Mouse (Mus musculus): ENCODE results near the gene Relch. TPM values are rescaled to one million over a fixed set of nuclear protein-coding genes. Genes with fewer than 3 reads are reported as not detected.
A peak's percentile ranks its signal among the peaks of the same experiment; 100 is the strongest.

Gene Relch
- polyA plus RNA-seq, 1 experiment: 7.3 TPM

DNA sequence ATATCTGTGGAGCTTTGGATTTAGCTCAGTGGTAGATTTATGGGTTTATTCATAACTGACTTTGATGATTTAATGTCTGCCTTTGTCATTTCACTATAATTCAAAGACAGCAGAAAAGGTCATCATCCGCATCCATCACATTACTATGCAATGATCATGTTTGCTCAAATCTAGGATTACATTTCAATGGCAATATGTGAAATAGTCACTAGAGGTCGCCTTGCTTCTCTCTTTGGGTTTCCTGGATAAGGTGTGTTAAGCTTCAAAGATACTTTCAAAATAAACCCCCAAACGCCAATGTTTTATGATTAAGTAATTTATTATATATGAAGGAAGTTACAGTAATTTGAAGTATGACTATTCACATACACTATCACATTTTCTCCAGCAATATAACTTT, 3.6 kb upstream of the Relch start:
- H3K27me3 ChIP-seq (ENCODE audit: control insufficient read depth, insufficient read depth, insufficient read length): no peaks in the 10 kb centered on the region

GRCm38 (mm10) chr1:105662820-105663170, 866 bp upstream of the Relch start:
- no peaks in the 10 kb centered on the region for H3K36me3 ChIP-seq (ENCODE audit: control insufficient read depth, insufficient read depth)
- H3ac ChIP-seq (ENCODE audit: control insufficient read depth, insufficient read length, low read depth): peak overlapping the region; percentile 83
- H3K27me3 ChIP-seq (ENCODE audit: control insufficient read depth, insufficient read depth, insufficient read length): no peaks in the 10 kb centered on the region
- H3K79me3 ChIP-seq (ENCODE audit: low read depth): peaks cover 47% of the 10 kb centered on the region
- peaks cover 59% of the 10 kb centered on the region for H3K79me2 ChIP-seq (ENCODE audit: control insufficient read depth, insufficient read depth)
- no peak for TF ChIP-seq FOSL1 (IDR thresholded peaks at IDR 0.05; ENCODE audit: insufficient read depth, low read length, poor library complexity, severe bottlenecking)
- TF ChIP-seq USF1 (IDR thresholded peaks at IDR 0.05; ENCODE audit: low read depth): no peak
- TF ChIP-seq MYOD1 (IDR thresholded peaks at IDR 0.05; ENCODE audit: control insufficient read depth, insufficient read length, low read depth): no peak
- no peak for TF ChIP-seq MYOG (IDR thresholded peaks at IDR 0.05; ENCODE audit: control insufficient read depth, extremely low read depth, insufficient read length)
- TF ChIP-seq MAX (IDR thresholded peaks at IDR 0.05): no peak
- no peak for TF ChIP-seq CEBPB (IDR thresholded peaks at IDR 0.05; ENCODE audit: low read depth)
- TF ChIP-seq CTCF (IDR thresholded peaks at IDR 0.05; ENCODE audit: control insufficient read depth, insufficient read depth, insufficient read length): no peak
- peak overlapping the region; percentile 90 for H3K4me3 ChIP-seq (ENCODE audit: insufficient read depth, poor library complexity, severe bottlenecking)

More for the DNA sequence above, 3.6 kb upstream of the Relch start:
- Histone ChIP-seq H3K79me3 (ENCODE audit: low read depth) (peaks cover 25% of the 10 kb centered on the region), H3ac (ENCODE audit: control insufficient read depth, insufficient read length, low read depth) (no peak overlapping the region), H3K36me3 (ENCODE audit: control insufficient read depth, insufficient read depth) (peaks cover 22% of the 10 kb centered on the region), H3K79me2 (ENCODE audit: control insufficient read depth, insufficient read depth) (peaks cover 32% of the 10 kb centered on the region), H3K4me3 (ENCODE audit: insufficient read depth, poor library complexity, severe bottlenecking) (no peak overlapping the region)
- TF ChIP-seq FOSL1 (IDR thresholded peaks at IDR 0.05; ENCODE audit: insufficient read depth, low read length, poor library complexity, severe bottlenecking) (no peak), USF1 (IDR thresholded peaks at IDR 0.05; ENCODE audit: low read depth) (no peak), CTCF (IDR thresholded peaks at IDR 0.05; ENCODE audit: control insufficient read depth, insufficient read depth, insufficient read length) (no peak), MYOD1 (IDR thresholded peaks at IDR 0.05; ENCODE audit: control insufficient read depth, insufficient read length, low read depth) (no peak), CEBPB (IDR thresholded peaks at IDR 0.05; ENCODE audit: low read depth) (no peak), MYOG (IDR thresholded peaks at IDR 0.05; ENCODE audit: control insufficient read depth, extremely low read depth, insufficient read length) (no peak), MAX (IDR thresholded peaks at IDR 0.05) (no peak)

DNA sequence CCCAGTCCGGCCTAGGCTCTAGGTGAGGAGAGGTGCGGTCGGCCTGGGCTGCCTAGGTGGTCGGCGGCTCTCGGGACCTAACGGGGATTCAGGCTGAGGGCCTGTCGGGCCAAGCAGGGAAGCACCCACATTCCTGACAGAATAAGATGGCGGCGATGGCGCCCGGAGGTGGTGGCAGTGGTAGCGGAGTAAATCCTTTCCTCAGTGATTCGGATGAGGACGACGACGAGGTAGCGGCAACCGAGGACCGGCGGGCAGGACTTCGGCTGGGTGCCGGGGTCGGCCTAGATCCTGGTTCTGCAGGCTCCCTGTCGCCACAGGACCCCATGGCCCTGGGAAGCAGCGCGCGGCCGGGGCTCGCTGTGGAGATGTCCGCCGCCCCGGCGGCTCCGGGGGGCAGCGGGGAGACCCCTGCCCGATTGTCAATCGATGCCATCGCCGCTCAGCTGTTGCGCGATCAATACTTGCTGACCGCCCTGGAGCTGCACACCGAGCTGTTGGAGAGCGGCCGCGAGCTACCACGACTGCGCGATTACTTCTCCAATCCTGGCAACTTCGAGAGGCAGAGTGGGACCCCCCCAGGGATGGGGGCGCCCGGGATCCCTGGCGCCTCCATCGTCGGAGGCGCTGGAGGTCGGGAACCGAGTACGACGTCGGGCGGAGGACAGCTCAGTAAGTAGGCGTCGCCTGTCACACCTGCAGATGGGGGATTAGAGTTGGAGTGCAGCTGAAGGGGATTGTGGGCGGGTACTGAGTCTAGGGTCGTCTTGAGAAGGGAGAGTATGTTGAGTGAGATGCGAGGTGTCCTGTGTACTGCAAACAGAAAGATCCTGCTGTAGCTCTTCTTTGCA, 526 bp downstream of the Relch start:
- TF ChIP-seq CTCF (IDR thresholded peaks at IDR 0.05; ENCODE audit: control insufficient read depth, insufficient read depth, insufficient read length) (no peak), USF1 (IDR thresholded peaks at IDR 0.05; ENCODE audit: low read depth) (no peak), MYOG (IDR thresholded peaks at IDR 0.05; ENCODE audit: control insufficient read depth, extremely low read depth, insufficient read length) (no peak), MYOD1 (IDR thresholded peaks at IDR 0.05; ENCODE audit: control insufficient read depth, insufficient read length, low read depth) (no peak), FOSL1 (IDR thresholded peaks at IDR 0.05; ENCODE audit: insufficient read depth, low read length, poor library complexity, severe bottlenecking) (no peak), CEBPB (IDR thresholded peaks at IDR 0.05; ENCODE audit: low read depth) (no peak)
- no peaks in the 10 kb centered on the region for H3K36me3 ChIP-seq (ENCODE audit: control insufficient read depth, insufficient read depth)

GRCm38 (mm10) chr1:105669700-105670099, 6.0 kb downstream of the Relch start:
- Histone ChIP-seq H3K27me3 (ENCODE audit: control insufficient read depth, insufficient read depth, insufficient read length) (no peaks in the 10 kb centered on the region), H3K79me3 (ENCODE audit: low read depth) (peaks cover 79% of the 10 kb centered on the region)
- no peak for TF ChIP-seq MYOG (IDR thresholded peaks at IDR 0.05; ENCODE audit: control insufficient read depth, extremely low read depth, insufficient read length)
- TF ChIP-seq FOSL1 (IDR thresholded peaks at IDR 0.05; ENCODE audit: insufficient read depth, low read length, poor library complexity, severe bottlenecking): no peak
- TF ChIP-seq CTCF (IDR thresholded peaks at IDR 0.05; ENCODE audit: control insufficient read depth, insufficient read depth, insufficient read length): no peak
- no peak for TF ChIP-seq MAX (IDR thresholded peaks at IDR 0.05)
- no peak for TF ChIP-seq CEBPB (IDR thresholded peaks at IDR 0.05; ENCODE audit: low read depth)
- TF ChIP-seq USF1 (IDR thresholded peaks at IDR 0.05; ENCODE audit: low read depth): no peak
- TF ChIP-seq MYOD1 (IDR thresholded peaks at IDR 0.05; ENCODE audit: control insufficient read depth, insufficient read length, low read depth): no peak

More for the DNA sequence above, 526 bp downstream of the Relch start:
- Histone ChIP-seq H3K4me3 (ENCODE audit: insufficient read depth, poor library complexity, severe bottlenecking) (peak overlapping the region; percentile 90), H3K27me3 (ENCODE audit: control insufficient read depth, insufficient read depth, insufficient read length) (no peaks in the 10 kb centered on the region), H3ac (ENCODE audit: control insufficient read depth, insufficient read length, low read depth) (peak overlapping the region; percentile 76), H3K79me2 (ENCODE audit: control insufficient read depth, insufficient read depth) (peaks cover 72% of the 10 kb centered on the region), H3K79me3 (ENCODE audit: low read depth) (peaks cover 61% of the 10 kb centered on the region)

GRCm38 (mm10) chr1:105674763-105675162, 11.1 kb downstream of the Relch start:
- Histone ChIP-seq H3K79me3 (ENCODE audit: low read depth) (peaks cover 55% of the 10 kb centered on the region), H3K79me2 (ENCODE audit: control insufficient read depth, insufficient read depth) (peaks cover 91% of the 10 kb centered on the region), H3K36me3 (ENCODE audit: control insufficient read depth, insufficient read depth) (peaks cover 4% of the 10 kb centered on the region), H3ac (ENCODE audit: control insufficient read depth, insufficient read length, low read depth) (no peak overlapping the region), H3K27me3 (ENCODE audit: control insufficient read depth, insufficient read depth, insufficient read length) (no peaks in the 10 kb centered on the region), H3K4me3 (ENCODE audit: insufficient read depth, poor library complexity, severe bottlenecking) (no peak overlapping the region)
- TF ChIP-seq MYOD1 (IDR thresholded peaks at IDR 0.05; ENCODE audit: control insufficient read depth, insufficient read length, low read depth): no peak
- TF ChIP-seq MAX (IDR thresholded peaks at IDR 0.05): no peak
- TF ChIP-seq FOSL1 (IDR thresholded peaks at IDR 0.05; ENCODE audit: insufficient read depth, low read length, poor library complexity, severe bottlenecking): no peak
- no peak for TF ChIP-seq CTCF (IDR thresholded peaks at IDR 0.05; ENCODE audit: control insufficient read depth, insufficient read depth, insufficient read length)
- TF ChIP-seq USF1 (IDR thresholded peaks at IDR 0.05; ENCODE audit: low read depth): no peak
- no peak for TF ChIP-seq CEBPB (IDR thresholded peaks at IDR 0.05; ENCODE audit: low read depth)
- no peak for TF ChIP-seq MYOG (IDR thresholded peaks at IDR 0.05; ENCODE audit: control insufficient read depth, extremely low read depth, insufficient read length)

More at GRCm38 (mm10) chr1:105669700-105670099, 6.0 kb downstream of the Relch start:
- Histone ChIP-seq H3K79me2 (ENCODE audit: control insufficient read depth, insufficient read depth) (peaks cover 99% of the 10 kb centered on the region), H3K36me3 (ENCODE audit: control insufficient read depth, insufficient read depth) (no peaks in the 10 kb centered on the region), H3ac (ENCODE audit: control insufficient read depth, insufficient read length, low read depth) (no peak overlapping the region), H3K4me3 (ENCODE audit: insufficient read depth, poor library complexity, severe bottlenecking) (no peak overlapping the region)
